Mouse (Mus musculus): ENCODE data around the gene Slc39a5.

The Slc39a5 gene

GRCm38 (mm10) chr10:128411211-128412054 is 10.4 kb upstream of the Slc39a5 start, which contains the start of the genes Nabp2 and Rnf41:
Nabp2 (minus strand) TSS chr10:128411492.
Rnf41 (plus strand) TSS chr10:128411657.
- ATAC-seq (ENCODE audit: insufficient number of reproducible peaks, low FRiP score, low TSS enrichment) = peak; percentile 76

- no peak for ATAC-seq (ENCODE audit: insufficient number of reproducible peaks, low FRiP score, low TSS enrichment)
Measured at GRCm38 (mm10) chr10:128410560-128410845, 9.5 kb upstream of the Slc39a5 start.

- peak; percentile 96 for ATAC-seq (ENCODE audit: insufficient number of reproducible peaks, low FRiP score, low TSS enrichment)
Measured at GRCm38 (mm10) chr10:128409692-128410559, 8.9 kb upstream of the Slc39a5 start.

- no peak for ATAC-seq (ENCODE audit: insufficient number of reproducible peaks, low FRiP score, low TSS enrichment)
Measured at GRCm38 (mm10) chr10:128408591-128409535, 7.8 kb upstream of the Slc39a5 start.

- peak; percentile 60; the same call in 1 of the 2 replicates for ATAC-seq (ENCODE audit: insufficient number of reproducible peaks, low FRiP score, low TSS enrichment)
Measured at GRCm38 (mm10) chr10:128403931-128404330, 2.9 kb upstream of the Slc39a5 start.

- no peak for ATAC-seq (ENCODE audit: insufficient number of reproducible peaks, low FRiP score, low TSS enrichment)
Measured at GRCm38 (mm10) chr10:128401638-128402037, 609 bp upstream of the Slc39a5 start.

- no peak for ATAC-seq (ENCODE audit: insufficient number of reproducible peaks, low FRiP score, low TSS enrichment)
Measured at GRCm38 (mm10) chr10:128400338-128400737, 691 bp downstream of the Slc39a5 start.

- no peak for ATAC-seq (ENCODE audit: insufficient number of reproducible peaks, low FRiP score, low TSS enrichment)
Measured at GRCm38 (mm10) chr10:128397466-128397865, 3.6 kb downstream of the Slc39a5 start.

- no peak for ATAC-seq (ENCODE audit: insufficient number of reproducible peaks, low FRiP score, low TSS enrichment)
Measured at GRCm38 (mm10) chr10:128396716-128397264, 4.2 kb downstream of the Slc39a5 start.

- no peak for ATAC-seq (ENCODE audit: insufficient number of reproducible peaks, low FRiP score, low TSS enrichment)
Measured at GRCm38 (mm10) chr10:128396017-128396673, 4.9 kb downstream of the Slc39a5 start.

GRCm38 (mm10) chr10:128391850-128392249 is 9.2 kb downstream of the Slc39a5 start:
- ATAC-seq (ENCODE audit: insufficient number of reproducible peaks, low FRiP score, low TSS enrichment) = no peak

- ATAC-seq (ENCODE audit: insufficient number of reproducible peaks, low FRiP score, low TSS enrichment) = no peak
Measured at GRCm38 (mm10) chr10:128390366-128390765, 10.7 kb downstream of the Slc39a5 start.

GRCm38 (mm10) chr10:128389570-128389969 is 11.5 kb downstream of the Slc39a5 start:
- ATAC-seq (ENCODE audit: insufficient number of reproducible peaks, low FRiP score, low TSS enrichment) = no peak

GRCm38 (mm10) chr10:128388941-128389340 is 12.1 kb downstream of the Slc39a5 start:
- no peak for ATAC-seq (ENCODE audit: insufficient number of reproducible peaks, low FRiP score, low TSS enrichment)

- ATAC-seq (ENCODE audit: insufficient number of reproducible peaks, low FRiP score, low TSS enrichment) = no peak
Measured at GRCm38 (mm10) chr10:128385902-128386301, 15.1 kb downstream of the Slc39a5 start.

GRCm38 (mm10) chr10:128382482-128382881 is 18.5 kb downstream of the Slc39a5 start:
- ATAC-seq (ENCODE audit: insufficient number of reproducible peaks, low FRiP score, low TSS enrichment) = no peak

GRCm38 (mm10) chr10:128380565-128380964 is 20.5 kb downstream of the Slc39a5 start:
- ATAC-seq (ENCODE audit: insufficient number of reproducible peaks, low FRiP score, low TSS enrichment) = no peak

GRCm38 (mm10) chr10:128379260-128379659 is 21.8 kb downstream of the Slc39a5 start:
- no peak for ATAC-seq (ENCODE audit: insufficient number of reproducible peaks, low FRiP score, low TSS enrichment)

GRCm38 (mm10) chr10:128378462-128378861 is 22.6 kb downstream of the Slc39a5 start:
- no peak for ATAC-seq (ENCODE audit: insufficient number of reproducible peaks, low FRiP score, low TSS enrichment)

Measured in cerebellum, adult (tissue).